Mouse (Mus musculus) liver, embryonic 14.5 days (tissue): ENCODE results near the gene Lrrtm3. TPM values are rescaled to one million over a fixed set of nuclear protein-coding genes. Genes with fewer than 3 reads are reported as not detected.

Experiments
- ATAC-seq: fragments of 200-750 bp; cut with Nextera tagmentation; 2 replicates; pipeline ENCODE4 v1.8.0; 2017; ENCODE audit warnings: moderate number of reproducible peaks, mild to moderate bottlenecking, moderate library complexity; ENCODE audit not compliant: insufficient read depth
- DNase-seq, 3 experiments: peaks; one replicate each; pipeline ENCODE4 v3.0.0-alpha.2; 2012 to 2013; ENCODE audit warnings: low read depth in 3 of 3, low spot score in 3 of 3
- H3K27ac ChIP-seq: fragments of 300-500 bp; sonication (generic); 2 replicates; pipeline ENCODE4 v1.5.1; 2014; ENCODE audit warnings: moderate library complexity, mild to moderate bottlenecking, control low read depth, inconsistent platforms
- H3K27me3 ChIP-seq: fragments of 300-500 bp; sonication (generic); 2 replicates; pipeline ENCODE4 v1.6.1; 2014; ENCODE audit warnings: mild to moderate bottlenecking, low read length, moderate library complexity; ENCODE audit not compliant: control insufficient read depth, insufficient read depth
- H3K36me3 ChIP-seq: fragments of 300-500 bp; sonication (generic); replicated peaks from 2 replicates; pipeline ENCODE4 v1.6.1; 2014; ENCODE audit warnings: low read depth; ENCODE audit not compliant: control insufficient read depth, insufficient read depth
- H3K4me1 ChIP-seq, 2 experiments: fragments of 200-500 bp in 1 of 2; fragments of 300-500 bp in 1 of 2; sonication (generic) in 1 of 2; replicated peaks; 2 replicates each; pipeline ENCODE4 v1.6.1; 2012 to 2014; ENCODE audit warnings: antibody characterized with exemption in 1 of 2, inconsistent platforms in 1 of 2, low read length in 1 of 2; ENCODE audit not compliant: control insufficient read depth in 2 of 2, insufficient read depth in 2 of 2
- H3K4me2 ChIP-seq: fragments of 300-500 bp; sonication (generic); 2 replicates; pipeline ENCODE4 v1.6.1; 2014; ENCODE audit warnings: low read depth, mild to moderate bottlenecking, control low read depth, moderate library complexity
- H3K4me3 ChIP-seq, 2 experiments: fragments of 200-500 bp in 1 of 2; fragments of 300-500 bp in 1 of 2; sonication (generic) in 1 of 2; 2 replicates each; pipeline ENCODE4 v1.5.1; 2012 to 2014; ENCODE audit warnings: low read depth in 2 of 2, low read length in 2 of 2, mild to moderate bottlenecking in 2 of 2, control low read depth in 1 of 2, inconsistent platforms in 1 of 2, moderate library complexity in 1 of 2; ENCODE audit not compliant: insufficient read depth in 1 of 2
- H3K9ac ChIP-seq: fragments of 300-500 bp; sonication (generic); replicated peaks from 2 replicates; pipeline ENCODE4 v1.6.1; 2014; ENCODE audit warnings: mild to moderate bottlenecking, control low read depth, moderate library complexity
- H3K9me3 ChIP-seq: fragments of 300-500 bp; sonication (generic); 2 replicates; pipeline ENCODE4 v1.6.1; 2016; ENCODE audit warnings: low read length, mixed read lengths; ENCODE audit not compliant: control insufficient read depth
- CTCF ChIP-seq: IDR thresholded peaks from 2 replicates; pipeline ENCODE4 v1.5.1; 2016; ENCODE audit warnings: antibody characterized with exemption, low read depth, control low read depth
- EP300 ChIP-seq: IDR thresholded peaks from 2 replicates; pipeline ENCODE4 v1.6.1; 2016; ENCODE audit warnings: antibody characterized with exemption, low read depth
- WGBS: fragments of 180-500 bp; shearing (Covaris S2); extraction: QIAGEN DNeasy Blood & Tissue Kit; methylation state at CpG from one replicate; pipeline ENCODE4 v1.1.7; 2014; ENCODE audit not compliant: insufficient replicate concordance; 5-methylcytosine and 5-hydroxymethylcytosine counted together
- polyA plus RNA-seq, 2 experiments: library from polyadenylated mRNA; depleted of rRNA in 1 of 2; stranded (reverse) in 1 of 2; unstranded in 1 of 2; fragments of >200 nt; fragmentation: Nextera tagmentation in 1 of 2; extraction: Ambion mirVana in 1 of 2; gene quantifications; 2 replicates each; pipeline versions ENCODE4 v1.2.1 to v1.2.3; 2012 to 2014

The Lrrtm3 gene
- polyA plus RNA-seq, 2 experiments, result 0.01 TPM; not detected in 1

DNA sequence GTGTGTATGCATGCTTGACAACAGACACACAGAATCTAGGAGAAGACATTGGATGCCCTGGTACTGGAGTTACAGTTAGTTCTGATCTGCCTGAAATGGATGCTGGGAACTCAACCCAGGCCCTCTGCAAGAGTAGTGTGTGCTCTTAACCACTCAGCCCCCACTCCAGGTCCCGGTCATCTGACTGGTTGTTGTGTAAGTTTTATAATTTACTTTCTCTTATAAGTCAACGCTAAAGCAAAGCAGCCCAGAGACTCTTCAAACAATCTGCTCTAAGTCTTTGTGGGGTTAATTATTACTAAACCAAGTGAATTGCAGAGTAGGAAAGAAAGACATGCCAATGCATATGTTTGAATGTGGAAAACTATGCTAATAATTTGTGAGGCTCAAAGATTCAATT lies 110.7 kb downstream of the Lrrtm3 start:
- TF ChIP-seq EP300 (no peak), CTCF (no peak)
- H3K9me3 ChIP-seq, result no peaks in the 10 kb centered on the region
- no peak overlapping the region for H3K4me2 ChIP-seq
- H3K36me3 ChIP-seq, result no peaks in the 10 kb centered on the region
- H3K27me3 ChIP-seq, result no peaks in the 10 kb centered on the region
- H3K27ac ChIP-seq, result no peak overlapping the region
- 58% methylated on average over 2 of the region's 2 CpGs for WGBS
- H3K4me3 ChIP-seq, result no peak overlapping the region
- no peaks in the 10 kb centered on the region for H3K4me1 ChIP-seq
- ATAC-seq (no peak), DNase-seq (no peak)
- no peak overlapping the region for H3K9ac ChIP-seq

DNA sequence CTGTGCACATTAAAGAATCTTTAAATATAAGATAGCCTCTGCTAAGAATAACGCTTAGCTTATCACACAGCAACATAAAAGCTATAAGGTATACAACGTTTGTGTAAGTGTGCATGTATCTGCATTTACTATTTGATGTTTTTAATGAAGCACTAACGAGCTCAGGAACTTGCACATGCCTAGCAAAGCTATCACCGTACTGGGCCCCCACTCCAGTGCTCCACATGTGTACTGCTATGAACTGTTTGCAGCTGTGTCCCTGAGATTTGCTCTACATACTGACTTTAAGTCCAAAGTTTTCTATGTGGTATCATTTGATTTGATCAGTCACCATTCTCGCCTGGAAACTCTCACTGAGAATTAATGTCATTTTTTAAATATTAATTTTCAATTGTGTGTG lies 111.1 kb downstream of the Lrrtm3 start:
- Histone ChIP-seq H3K4me1 (no peaks in the 10 kb centered on the region), H3K36me3 (no peaks in the 10 kb centered on the region), H3K4me3 (no peak overlapping the region), H3K27ac (no peak overlapping the region), H3K4me2 (no peak overlapping the region), H3K27me3 (no peaks in the 10 kb centered on the region), H3K9ac (no peak overlapping the region), H3K9me3 (no peaks in the 10 kb centered on the region)
- no peak for DNase-seq
- 39% methylated on average over 5 of the region's 5 CpGs for WGBS
- no peak for ATAC-seq
- no peak for TF ChIP-seq CTCF
- TF ChIP-seq EP300, result no peak

- DNase-seq, result no peak
- H3K9me3 ChIP-seq, result no peaks in the 10 kb centered on the region
Observed at GRCm38 (mm10) chr10:63978535-63978934, 111.5 kb downstream of the Lrrtm3 start.

GRCm38 (mm10) chr10:63978101-63978500 lies 112.0 kb downstream of the Lrrtm3 start:
- H3K4me2 ChIP-seq, result no peak overlapping the region
- H3K4me1 ChIP-seq, result no peaks in the 10 kb centered on the region
- ATAC-seq, result no peak
- 48% methylated on average over 11 of the region's 11 CpGs for WGBS
- H3K27me3 ChIP-seq, result no peaks in the 10 kb centered on the region
- TF ChIP-seq EP300 (no peak), CTCF (no peak)
- H3K36me3 ChIP-seq, result no peaks in the 10 kb centered on the region
- no peak for DNase-seq
- no peak overlapping the region for H3K27ac ChIP-seq
- H3K9ac ChIP-seq, result no peak overlapping the region
- H3K9me3 ChIP-seq, result no peaks in the 10 kb centered on the region
- H3K4me3 ChIP-seq, result no peak overlapping the region

More at GRCm38 (mm10) chr10:63978535-63978934, 111.5 kb downstream of the Lrrtm3 start:
- no peaks in the 10 kb centered on the region for H3K36me3 ChIP-seq
- no peak overlapping the region for H3K4me3 ChIP-seq
- no peak overlapping the region for H3K27ac ChIP-seq
- no peak overlapping the region for H3K9ac ChIP-seq
- H3K4me1 ChIP-seq, result no peaks in the 10 kb centered on the region
- ATAC-seq, result no peak
- WGBS, result 45% methylated on average over 3 of the region's 3 CpGs
- TF ChIP-seq EP300 (no peak), CTCF (no peak)
- no peak overlapping the region for H3K4me2 ChIP-seq
- no peaks in the 10 kb centered on the region for H3K27me3 ChIP-seq

DNA sequence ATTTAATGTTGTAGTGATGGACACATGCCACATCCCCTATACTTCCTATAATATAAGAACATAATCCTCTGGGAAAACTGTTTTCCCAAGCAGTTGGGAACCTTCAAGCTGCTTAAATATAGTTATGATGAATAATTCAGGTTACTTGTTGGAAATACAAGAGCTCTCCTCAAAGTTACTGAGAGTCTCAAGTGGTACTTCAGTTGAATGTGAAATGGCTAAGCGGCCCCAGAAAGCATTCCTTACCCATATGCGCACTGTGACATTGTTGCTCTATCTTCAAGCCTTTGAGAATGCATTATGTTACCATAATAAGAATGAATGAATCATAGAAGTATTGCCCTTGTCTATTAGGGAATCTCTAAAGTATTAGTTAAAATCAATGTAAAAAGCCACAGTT lies 117.8 kb downstream of the Lrrtm3 start:
- Histone ChIP-seq H3K36me3 (no peaks in the 10 kb centered on the region), H3K4me2 (no peak overlapping the region), H3K4me1 (no peaks in the 10 kb centered on the region), H3K27ac (no peak overlapping the region), H3K9ac (no peak overlapping the region), H3K9me3 (no peaks in the 10 kb centered on the region), H3K27me3 (no peaks in the 10 kb centered on the region), H3K4me3 (no peak overlapping the region)
- ATAC-seq (no peak), DNase-seq (no peak)
- TF ChIP-seq EP300 (no peak), CTCF (no peak)
- 69% methylated on average over 2 of the region's 2 CpGs for WGBS
